Mouse (Mus musculus): ENCODE results near the gene Dnajc15.
A peak's percentile ranks its signal among the peaks of the same experiment; 100 is the strongest.

Dnajc15 gene

DNA sequence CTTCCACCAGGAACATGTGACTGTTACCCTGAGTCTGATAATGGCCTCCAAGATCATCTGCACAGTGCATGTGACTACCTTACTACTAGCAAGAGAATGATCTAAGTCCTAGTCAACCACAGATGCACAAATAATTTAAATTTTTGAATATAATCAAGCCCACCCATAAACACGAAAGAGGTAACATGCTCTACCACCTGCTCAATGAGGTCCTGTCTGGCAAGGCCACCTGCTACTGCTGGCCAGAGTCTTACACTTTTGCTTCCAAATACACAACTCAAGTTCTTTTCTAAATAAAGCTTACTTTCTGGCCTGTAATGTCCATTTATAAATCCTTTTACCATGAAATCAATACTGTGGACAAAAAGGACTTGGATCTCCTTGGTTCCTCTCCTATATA is 15.0 kb downstream of the Dnajc15 start:
- DNase-seq (ENCODE audit: low spot score) = no peak

DNA sequence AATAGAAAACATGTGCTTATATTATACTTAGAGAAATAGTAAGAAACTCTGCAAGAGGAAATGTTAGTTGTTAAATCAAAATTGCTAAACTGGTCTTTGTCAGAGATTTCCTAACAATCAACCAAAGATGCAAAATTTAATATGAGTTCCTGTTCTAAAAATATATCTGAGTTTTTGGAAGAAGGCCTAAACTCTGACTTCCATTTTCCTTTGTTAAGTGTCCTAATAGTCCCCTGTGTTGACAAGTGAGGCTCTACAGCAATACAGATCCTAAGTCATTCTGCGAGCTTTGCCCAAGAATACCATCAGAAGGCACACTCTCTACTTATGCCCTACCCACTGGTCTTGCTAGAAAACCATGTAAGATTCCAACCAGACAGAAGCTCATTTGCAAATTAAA is 21.0 kb downstream of the Dnajc15 start:
- no peak for DNase-seq (ENCODE audit: low spot score)

DNA sequence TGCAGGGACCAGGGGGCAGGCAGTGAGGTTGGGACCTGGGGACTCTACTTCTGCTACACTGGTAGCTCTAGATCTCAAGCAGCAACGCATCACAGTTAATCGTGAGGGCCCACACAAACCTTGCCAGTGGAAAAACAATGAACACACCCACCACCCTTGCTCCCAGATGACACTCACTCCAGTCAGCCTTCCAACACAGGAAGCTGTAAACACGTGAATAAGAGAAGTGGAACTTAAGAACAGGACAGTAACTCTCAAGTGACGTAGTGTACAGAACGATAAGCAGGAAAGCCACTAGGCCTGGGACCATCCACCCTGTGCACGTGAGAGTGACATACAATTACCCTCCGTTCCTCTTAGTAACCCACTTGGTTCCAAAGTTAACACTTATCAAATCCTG is 25.1 kb downstream of the Dnajc15 start:
- no peak for DNase-seq (ENCODE audit: low spot score)

DNA sequence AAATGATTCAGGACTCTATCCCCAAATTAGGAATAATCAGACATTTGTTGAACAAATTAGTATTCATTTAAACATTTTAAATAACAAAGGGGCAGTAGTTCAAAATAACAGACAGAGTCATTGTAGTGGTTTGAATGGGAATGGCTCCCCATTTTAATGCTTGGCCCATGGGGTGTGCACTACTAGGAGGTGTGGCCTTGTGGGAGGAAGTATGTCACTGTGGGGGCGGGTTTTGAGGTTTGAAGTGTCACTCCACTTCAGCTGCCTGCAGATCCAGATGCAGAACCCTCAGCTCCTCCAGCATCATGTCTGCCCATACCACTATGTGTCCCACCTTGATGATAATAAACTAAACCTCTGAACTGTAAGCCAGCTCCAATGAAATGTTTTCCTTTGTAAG is 26.6 kb downstream of the Dnajc15 start:
- DNase-seq (ENCODE audit: low spot score) = no peak

DNA sequence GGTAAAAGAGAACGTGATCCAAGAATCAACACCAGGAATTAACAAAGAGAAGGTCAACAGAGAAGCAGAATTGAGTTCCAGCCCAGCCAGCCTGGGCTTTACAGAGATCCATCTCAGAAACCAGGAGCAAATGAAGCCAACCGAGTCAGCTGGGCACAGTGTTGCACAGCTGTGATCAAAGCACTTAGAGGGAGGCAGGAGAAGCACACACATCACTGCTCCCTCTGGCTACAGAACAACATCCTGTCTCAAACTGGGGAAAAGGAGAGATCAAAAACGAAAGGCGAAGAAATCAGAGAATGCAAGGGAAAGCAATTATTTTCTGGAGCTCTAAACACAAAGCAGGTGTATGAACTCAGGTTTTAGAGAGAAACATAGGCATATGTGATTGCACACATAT is 28.7 kb downstream of the Dnajc15 start:
- DNase-seq (ENCODE audit: low spot score) = no peak

DNA sequence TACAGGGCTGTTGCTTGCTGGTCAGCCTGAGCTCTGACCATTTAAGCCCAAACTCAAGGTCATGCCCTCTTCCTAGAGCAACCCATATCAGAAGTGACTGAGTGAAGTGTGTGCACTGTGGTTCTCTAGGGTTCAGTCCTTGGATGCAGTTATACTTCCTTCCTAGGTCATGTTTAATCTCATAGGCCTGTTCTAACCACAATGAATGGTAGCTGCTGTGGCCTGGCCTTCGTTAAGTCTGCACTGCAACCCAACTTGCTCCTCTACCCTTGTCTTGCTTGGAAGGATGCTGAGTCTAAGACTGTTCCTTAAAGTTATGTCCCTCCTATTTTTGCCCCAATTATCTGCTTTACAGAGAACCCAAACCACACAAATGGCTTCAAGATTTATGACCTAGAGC is 29.4 kb downstream of the Dnajc15 start:
- DNase-seq (ENCODE audit: low spot score) = no peak

DNA sequence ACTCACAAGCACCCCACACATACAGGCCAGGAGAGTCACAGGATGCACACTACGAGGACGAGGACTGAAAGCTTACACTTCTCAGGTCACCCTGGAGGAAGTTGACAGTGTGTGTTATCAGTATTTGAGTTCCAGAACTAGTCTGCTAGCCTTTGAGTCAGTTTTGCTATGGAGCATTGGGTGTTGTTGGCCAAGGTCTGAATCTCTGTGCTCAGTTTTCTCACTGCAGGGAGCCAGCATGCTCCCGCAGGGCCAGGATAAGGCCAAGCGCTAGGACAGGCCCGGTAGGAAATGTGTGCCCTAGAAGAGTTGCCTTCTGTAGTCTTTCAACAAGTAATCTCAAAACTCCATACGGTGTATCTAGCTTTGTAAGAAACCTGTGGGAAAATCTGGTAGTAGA is 34.4 kb downstream of the Dnajc15 start:
- no peak for DNase-seq (ENCODE audit: low spot score)

DNA sequence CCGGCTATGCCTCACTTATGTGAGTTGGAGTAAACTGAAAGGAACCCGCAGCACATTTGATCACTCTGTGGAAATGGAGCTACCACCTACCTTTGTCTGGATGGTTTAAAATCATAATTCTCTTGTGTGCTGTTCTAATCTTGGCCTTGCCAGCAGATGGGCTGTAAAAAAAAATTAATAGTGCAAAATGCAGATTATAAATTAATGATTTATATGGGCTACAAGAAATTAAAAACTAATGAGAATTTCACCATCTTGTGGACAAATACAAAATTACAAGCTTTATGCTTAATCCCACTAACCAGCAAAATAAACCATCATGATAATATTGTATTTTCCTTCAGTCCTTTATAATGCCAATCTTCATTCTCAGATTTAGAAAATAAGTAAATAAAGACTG is 34.8 kb downstream of the Dnajc15 start:
- no peak for DNase-seq (ENCODE audit: low spot score)

DNA sequence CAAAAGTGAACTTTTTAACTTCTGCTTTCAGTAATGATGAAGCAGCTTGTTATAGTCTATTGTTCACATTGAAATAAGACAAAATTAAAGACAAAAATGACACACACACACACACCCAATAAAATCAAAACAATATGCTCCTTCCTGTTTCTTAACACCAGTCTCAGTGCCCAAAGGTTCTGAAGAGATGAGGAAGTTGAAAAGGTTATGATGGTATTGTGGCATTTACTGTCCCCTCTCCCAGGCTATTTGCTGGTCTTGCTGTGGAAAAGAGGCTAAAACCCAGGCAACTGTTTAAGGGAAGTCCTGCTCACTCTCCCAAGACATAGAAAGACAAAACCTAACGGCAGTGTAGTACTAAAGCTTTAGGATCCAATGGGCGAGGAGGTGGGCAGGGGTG is 38.1 kb downstream of the Dnajc15 start:
- no peak for DNase-seq (ENCODE audit: low spot score)

DNA sequence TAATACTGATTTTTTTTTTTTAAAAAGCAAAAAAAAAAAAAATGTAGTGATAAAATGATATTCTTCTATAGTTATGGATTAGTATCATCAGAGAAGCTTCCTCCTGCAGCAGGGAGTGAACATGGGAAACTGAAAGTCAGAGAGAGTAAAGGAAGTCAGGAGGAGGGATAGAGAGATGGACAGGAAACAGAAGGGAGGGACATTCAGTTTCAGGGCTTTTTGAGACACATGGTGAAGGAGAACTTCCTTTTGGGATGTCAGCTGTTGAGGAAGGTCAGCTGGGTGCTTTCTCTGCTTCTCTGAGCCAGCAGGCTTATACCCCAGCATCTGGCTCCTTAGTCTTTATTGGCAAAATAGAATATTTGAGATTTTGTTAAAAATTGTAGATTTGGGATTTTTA is 42.6 kb downstream of the Dnajc15 start:
- DNase-seq (ENCODE audit: low spot score) = no peak

DNA sequence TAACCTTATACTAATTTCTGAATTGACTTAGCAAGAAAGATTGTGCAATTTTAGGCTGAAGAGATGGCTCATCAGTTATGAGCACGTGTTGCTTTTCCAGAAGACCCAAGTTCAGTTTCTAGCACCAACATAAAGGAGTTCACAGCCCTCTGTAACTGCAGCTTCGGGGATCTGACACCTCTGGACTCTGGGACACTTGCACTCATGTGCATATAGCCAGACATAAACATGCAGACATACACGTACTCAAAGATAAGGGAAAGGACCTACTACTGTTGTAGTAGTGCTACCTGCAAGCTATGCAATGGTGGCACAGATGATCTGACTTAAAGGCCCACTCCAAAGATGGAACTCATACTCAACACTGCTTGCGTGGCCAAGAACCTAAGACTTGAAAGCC is 43.0 kb downstream of the Dnajc15 start:
- DNase-seq (ENCODE audit: low spot score) = no peak

DNA sequence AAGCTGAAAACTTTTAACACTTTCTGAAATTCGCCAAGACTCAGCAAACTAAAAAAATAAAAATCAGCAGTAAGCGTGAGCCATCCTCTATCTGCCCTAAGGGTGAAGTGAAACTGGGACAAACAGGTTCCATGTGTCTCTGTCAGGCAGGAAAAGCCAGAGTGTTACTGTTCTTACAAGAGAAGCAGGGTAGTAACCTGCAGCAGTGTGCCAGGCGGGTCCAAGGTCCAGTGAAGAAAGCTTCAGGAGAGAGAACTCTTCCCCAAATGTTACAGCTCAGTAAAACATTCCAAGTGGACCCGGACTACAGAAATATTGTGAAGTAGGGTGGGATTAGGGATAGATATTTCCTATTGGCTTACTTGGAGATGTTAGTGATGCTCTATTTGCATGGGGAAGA is 45.3 kb downstream of the Dnajc15 start:
- DNase-seq (ENCODE audit: low spot score) = no peak

DNA sequence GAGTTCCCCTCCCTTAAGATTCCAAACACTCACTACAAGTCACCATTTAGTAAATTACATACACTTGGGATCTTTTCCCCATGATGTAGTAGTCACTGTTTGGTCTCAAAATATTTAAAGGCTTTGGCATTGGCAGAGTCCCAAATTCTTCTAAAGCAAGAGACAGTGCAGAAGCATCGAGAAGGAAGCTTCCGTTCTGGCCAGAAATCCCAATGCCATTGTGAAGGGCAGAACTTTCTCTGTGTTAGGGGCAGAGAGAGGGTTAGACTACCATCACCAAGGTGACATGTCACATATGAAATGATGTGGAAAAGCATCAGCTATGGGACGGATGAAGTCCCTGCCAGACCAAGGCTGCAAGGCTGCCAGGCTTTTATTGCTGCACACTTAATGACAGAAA is 49.0 kb downstream of the Dnajc15 start:
- DNase-seq (ENCODE audit: low spot score) = no peak

DNA sequence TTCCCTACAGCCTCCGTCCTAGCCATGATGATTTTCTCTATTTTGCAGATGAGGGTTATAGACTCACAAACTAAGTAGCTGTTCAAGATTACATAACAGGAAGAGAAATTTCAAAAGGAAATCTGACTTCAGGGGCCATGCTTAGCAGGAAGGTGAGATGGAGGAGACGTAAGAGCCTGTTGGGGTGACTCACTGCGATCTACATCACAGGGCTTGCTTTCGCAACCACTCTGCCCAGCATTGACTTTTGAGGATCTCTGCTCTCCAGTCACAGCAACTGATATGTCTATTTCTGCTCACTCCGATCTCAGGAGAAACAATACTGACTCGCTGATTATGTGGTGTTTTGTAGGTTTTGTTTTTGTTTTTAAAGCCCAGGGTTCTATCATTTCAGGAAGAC is 49.8 kb downstream of the Dnajc15 start:
- no peak for DNase-seq (ENCODE audit: low spot score)

DNA sequence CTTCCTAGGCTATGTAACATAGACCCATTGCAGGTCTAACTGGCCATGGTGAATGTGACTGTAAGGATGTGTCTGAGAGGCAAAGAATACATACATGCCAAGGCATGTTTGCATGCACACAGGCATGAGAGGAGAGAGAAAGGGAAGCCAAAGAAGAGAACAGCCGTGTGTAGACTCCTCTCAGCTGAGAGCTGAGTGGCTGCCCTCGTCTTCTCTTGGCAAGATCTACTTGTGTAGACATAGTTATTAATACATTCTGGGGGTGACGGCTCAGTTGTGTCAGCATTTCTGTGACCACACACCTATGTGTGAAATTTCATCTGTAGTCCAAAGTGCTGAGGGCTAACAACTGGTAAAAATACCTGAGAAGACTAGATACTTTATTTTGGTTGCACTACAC is 55.1 kb downstream of the Dnajc15 start:
- no peak for DNase-seq (ENCODE audit: low spot score)

DNA sequence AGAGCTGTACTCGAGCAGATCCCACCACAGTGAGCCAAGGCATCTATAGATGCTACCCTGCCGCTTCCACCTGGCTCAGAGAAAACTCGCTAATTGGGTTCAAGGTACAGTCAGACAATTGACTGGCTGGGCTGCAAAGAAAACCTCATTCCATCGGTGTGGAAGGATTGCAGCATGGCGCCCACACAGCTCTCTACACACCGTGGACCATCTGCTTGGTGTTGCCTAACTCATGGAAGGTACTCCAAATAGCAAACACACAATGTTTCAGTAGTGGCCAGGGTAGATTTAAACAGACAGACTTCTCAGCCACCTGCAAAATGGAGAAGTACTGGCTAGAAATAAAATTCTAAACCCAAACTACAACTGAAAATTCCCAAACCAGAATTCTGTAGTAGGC is 57.4 kb downstream of the Dnajc15 start:
- DNase-seq (ENCODE audit: low spot score) = no peak

DNA sequence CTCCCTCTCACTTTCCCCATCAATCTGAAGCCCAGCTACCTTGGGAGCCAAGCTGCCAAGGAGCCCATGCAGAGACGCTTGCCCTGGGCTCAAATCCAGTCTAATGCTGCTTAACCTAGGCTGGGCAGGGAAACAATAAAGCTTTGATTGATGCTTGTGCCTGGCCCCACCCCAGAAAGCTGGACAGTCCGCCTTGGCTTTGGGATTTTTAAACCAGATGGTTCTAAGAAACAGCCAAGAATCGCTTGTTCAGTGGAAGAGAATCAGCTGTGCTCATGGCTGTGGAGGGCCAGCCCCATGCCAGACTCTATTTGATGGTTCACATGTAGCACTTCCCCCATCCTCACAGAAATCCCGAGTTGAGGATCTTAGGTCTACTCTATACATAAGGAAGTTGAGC is 60.0 kb downstream of the Dnajc15 start:
- DNase-seq (ENCODE audit: low spot score) = no peak

DNA sequence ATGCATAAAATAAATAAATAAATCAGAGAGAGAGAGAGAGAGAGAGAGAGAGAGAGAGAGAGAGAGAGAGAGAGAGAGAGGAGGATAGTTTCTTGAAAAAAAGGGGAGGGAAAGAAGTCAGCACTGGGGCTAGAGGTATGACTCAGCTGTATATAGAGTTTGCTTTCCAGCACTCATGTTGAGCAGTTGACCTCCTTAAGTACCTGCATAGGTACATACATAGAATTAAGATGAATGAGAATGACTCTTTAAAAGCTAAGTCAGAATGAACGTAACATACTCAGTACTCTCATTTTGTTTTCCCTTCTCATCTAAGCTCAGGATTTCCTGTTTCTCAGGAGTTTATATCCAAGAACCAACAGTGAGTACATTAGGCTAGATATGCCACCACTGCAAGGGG is 62.0 kb downstream of the Dnajc15 start:
- DNase-seq (ENCODE audit: low spot score) = no peak

DNA sequence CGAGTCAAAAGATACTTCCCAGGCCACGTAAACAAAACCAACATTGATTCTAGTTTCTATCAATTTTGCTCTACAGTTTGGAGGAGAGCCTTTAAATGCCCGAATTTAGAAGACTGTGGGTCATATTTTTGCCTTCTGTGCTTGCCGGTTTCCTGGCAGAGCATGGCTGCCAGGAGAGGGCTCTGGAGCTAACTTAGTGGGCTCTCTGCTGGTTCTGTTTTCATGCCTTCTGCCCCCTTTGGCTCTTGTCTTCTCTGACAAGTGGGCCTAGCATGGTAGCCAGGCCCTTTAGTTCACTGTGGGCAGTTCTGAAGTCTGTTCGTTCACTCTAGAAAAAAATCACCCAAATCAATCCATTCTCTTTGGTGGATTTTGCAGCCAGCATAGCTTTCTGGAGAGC is 63.5 kb downstream of the Dnajc15 start:
- DNase-seq (ENCODE audit: low spot score) = no peak

DNA sequence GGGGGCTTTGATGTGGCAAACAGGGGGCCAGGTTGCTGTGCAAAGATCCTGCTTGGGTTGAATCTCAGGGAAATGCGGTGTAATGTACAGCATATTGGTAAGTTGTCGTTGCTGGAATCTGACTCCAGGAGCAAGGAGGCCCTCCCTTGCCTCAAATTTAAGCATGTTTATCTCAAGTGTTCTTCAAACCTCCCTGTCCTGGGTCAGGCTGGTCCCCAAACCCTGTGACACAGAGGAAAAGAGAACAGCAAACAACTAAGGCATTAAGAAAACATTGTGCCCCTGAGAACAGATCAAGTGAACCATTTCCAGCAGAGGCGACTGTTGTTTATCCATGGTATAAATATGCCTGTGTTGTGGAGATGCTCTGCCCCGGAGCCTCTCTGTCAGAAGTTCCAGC is 67.1 kb downstream of the Dnajc15 start:
- peak; percentile 56 for DNase-seq (ENCODE audit: low spot score)

DNA sequence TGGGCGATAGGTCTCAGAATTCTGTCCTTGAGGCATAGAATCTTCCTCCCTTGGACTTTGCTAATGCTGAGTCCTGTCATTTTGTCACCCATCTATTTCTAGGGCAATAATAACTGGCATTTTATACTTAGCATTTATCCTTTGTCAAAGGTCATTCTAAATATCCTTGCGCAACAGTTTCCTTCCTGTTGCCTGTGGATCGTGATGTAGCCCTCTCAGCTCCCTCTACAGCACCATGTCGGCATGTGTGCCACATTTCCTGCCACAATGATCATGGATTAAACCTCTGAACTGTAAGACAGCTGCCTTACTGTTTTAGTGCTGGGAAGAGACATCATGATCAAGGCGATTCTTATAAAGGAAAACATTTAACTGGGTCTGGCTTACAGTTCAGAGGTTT is 68.6 kb downstream of the Dnajc15 start:
- no peak for DNase-seq (ENCODE audit: low spot score)

DNA sequence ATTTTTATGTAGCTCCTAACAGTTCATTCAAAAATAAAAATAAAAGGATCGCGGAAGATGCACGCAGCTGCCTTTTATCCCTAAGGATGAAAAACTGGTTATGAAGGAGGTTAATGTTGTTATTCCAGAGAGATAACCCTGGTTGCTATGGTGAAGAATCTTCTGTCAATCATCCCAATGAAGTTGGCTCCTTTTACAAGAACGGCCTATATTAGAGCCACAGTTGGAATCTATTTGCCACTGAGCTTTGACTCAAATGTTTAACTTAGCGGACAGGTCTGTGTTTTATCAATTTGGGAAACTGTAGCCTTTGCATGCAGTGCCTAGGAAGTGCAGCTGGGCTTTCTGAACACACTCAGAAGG is 72.7 kb downstream of the Dnajc15 start:
- DNase-seq (ENCODE audit: low spot score) = no peak

DNA sequence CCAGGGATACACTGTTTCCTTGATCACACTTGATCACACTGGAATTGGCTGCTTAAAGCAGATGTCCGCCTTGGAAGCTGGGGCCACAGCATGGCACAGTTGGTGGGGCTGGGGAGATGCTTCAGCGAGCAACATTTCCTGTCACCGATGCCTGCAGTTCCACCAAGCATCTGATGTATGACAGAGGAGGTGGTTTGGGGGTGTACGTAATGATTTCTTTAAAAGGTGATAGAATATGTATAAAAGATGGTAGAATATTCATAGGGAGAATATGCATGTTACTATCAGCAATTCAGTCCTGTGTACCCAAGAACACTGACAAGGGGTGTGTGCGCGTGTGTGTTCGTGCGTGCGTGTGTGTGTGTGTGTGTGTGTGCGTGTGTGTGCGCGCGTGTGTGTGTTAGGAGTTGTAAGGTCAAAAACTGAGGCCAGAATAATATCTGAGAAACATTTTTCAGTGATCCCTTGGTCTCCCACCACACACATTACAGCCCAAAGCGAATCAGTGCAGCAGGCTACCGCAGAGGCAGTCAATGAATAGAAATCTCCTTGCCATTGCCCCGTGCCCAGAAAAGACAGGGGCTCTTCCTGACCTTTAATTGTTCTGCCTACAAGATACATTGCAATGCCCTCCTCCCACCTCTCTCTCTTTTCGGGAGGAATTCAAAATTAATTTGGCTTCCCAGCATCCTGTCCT is 73.2 kb downstream of the Dnajc15 start:
- no peak for DNase-seq (ENCODE audit: low spot score)

DNA sequence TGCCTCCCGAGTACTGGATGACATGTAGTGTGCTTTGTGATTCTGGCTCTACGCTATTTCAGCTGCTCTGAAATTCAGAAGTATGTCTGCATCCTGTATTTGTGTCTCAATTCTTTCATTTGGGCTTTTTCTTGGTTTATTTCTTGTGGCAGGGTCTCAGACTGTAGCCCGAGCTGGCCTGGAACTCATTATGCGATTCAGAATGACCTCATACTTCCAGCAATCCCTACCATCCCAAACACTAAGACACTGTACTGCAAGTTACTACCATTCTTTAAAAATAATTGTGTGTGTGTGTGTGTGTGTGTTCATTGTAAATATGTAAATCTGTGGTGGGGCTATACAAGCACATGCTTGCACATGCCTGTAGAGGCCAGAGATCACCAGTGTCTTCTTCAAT is 78.4 kb downstream of the Dnajc15 start:
- DNase-seq (ENCODE audit: low spot score) = no peak

DNA sequence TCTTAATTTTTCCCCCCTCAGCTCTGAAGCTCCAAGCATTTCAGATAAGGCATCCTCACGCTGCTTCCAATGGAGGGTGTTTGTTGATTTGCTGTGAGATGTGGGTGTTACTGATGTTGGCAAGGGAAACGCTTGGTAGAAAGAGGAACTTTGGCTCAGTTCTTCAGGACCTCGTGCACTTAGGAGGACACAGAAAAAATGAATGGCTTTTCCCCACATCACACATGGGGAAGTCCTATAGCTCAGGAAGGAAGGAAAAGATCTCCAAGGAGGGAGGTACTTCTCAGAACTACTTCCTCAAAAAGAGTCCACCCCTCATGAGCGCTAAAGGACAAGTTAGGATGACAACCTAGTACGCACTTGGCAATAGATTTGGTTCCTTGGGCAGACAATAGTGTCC is 79.7 kb downstream of the Dnajc15 start:
- DNase-seq (ENCODE audit: low spot score) = no peak

All from ovary, adult 18-20 months (tissue).